Mouse (Mus musculus): ENCODE results near the gene Dnajc11. TPM values are rescaled to one million over a fixed set of nuclear protein-coding genes. Genes with fewer than 3 reads are reported as not detected.

Dnajc11 gene
- polyA plus RNA-seq, 1 experiment from 2014 or later: 89.8 TPM

DNA sequence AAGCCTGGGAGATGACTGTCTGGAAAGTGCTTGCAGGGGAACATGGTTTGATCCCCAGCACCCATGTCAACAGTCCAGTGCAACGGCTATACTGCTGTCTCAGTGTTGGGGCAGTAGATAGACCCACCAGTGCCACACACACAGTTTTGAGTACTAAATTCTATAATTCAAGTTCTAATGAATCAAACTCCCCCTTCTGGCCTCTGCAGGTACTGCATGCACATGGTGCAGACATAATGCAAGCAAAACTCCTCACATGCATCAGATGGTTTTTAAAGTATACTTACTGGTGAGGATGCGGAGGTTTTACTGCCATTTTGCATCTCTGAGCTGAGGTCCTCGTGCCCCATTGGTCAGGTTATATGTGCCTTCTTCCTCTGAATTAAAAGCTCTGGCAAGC, 42.0 kb downstream of the Dnajc11 start:
- Histone ChIP-seq H3K4me1 (no peaks in the 10 kb centered on the region), H3K27me3 (no peaks in the 10 kb centered on the region), H3K27ac (replicated peaks) (no peak overlapping the region), H3K9me3 (0 out of 2 replicates have a peak, but pooled peaks cover 3% of the 10 kb centered on the region), H3K36me3 (peaks cover 72% of the 10 kb centered on the region), H3K4me3 (no peak overlapping the region), H3K9ac (replicated peaks) (no peak overlapping the region), H3K4me2 (replicated peaks) (no peak overlapping the region)
- no peak for ATAC-seq (ENCODE audit: low FRiP score, low read depth)
- WGBS: 90% methylated on average over 3 of the region's 3 CpGs

DNA sequence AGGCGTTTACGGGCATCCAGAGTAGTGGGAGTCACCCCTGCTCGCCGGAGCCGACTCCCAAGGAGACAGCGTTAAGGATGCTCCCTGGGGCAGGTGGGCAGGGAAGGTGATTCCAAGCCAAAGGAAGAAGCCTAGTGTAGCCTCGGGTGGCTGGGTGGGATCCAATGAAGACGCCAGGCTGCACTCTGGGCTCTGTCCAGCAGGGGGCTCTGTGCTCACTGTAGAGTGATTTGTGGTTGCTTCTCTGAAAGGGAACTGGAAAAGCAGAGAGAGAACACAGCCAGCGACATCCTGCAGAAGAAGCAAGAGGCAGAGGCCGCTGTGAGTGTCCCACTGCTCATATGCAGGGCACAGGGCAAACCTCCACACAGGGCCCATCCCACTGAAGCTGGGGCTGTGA, 44.3 kb downstream of the Dnajc11 start:
- H3K4me2 ChIP-seq (replicated peaks): no peak overlapping the region
- H3K27me3 ChIP-seq: no peaks in the 10 kb centered on the region
- no peak overlapping the region for H3K4me3 ChIP-seq
- 0 out of 2 replicates have a peak, but pooled peaks cover 3% of the 10 kb centered on the region for H3K9me3 ChIP-seq
- ATAC-seq (ENCODE audit: low FRiP score, low read depth): peak; percentile 7; the same call in 1 of the 2 replicates
- H3K9ac ChIP-seq (replicated peaks): no peak overlapping the region
- WGBS: 47% methylated on average over 10 of the region's 10 CpGs
- H3K4me1 ChIP-seq: peaks cover 3% of the 10 kb centered on the region; the same call in 1 of the 2 replicates
- H3K36me3 ChIP-seq: peaks cover 81% of the 10 kb centered on the region
- H3K27ac ChIP-seq (replicated peaks): no peak overlapping the region

DNA sequence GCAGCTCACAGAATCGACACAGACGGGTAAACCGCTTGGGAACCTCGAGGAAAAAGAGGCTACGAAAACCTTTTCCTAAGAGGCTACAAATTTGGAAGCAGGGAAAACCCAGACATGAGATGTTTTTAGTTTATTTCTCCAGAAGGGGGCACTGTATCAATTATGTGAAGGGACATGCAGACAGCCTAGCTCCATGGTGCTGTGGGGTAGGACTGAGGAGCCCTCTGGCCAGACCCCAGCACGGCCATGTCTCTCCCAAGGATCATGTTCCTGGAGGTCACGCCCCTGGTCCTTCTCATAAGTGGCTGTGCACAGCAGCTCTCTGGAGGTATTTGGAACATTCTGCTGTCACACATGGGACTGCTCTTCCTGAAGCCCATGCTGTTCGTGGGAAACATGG, 47.2 kb downstream of the Dnajc11 start:
- WGBS: 77% methylated on average over 8 of the region's 8 CpGs
- no peak overlapping the region for H3K9ac ChIP-seq (replicated peaks)
- peaks cover 55% of the 10 kb centered on the region for H3K36me3 ChIP-seq
- peaks cover 3% of the 10 kb centered on the region; the same call in 1 of the 2 replicates for H3K4me1 ChIP-seq
- H3K9me3 ChIP-seq: no peaks in the 10 kb centered on the region
- no peak overlapping the region for H3K4me2 ChIP-seq (replicated peaks)
- no peak overlapping the region for H3K4me3 ChIP-seq
- ATAC-seq (ENCODE audit: low FRiP score, low read depth): no peak
- H3K27ac ChIP-seq (replicated peaks): no peak overlapping the region
- no peaks in the 10 kb centered on the region for H3K27me3 ChIP-seq

DNA sequence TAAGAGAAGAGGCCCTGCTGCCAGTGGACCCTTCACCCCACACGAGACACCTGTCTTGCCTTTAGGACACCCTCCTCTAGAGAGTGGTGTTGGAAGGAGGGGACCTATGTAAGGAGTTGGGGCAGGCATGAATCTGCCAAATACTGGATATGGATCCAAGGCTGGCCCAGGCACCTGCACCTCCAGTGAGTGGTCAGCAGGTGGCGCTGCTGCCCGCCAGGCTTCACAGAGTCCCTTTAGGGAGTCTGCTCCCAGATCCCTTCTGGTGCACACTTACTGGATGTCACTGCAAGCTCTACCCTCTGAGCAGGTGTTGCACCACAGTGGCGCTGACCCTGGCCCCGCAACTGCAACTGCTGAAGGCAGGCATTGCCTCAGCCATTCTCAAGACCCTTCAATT, 47.9 kb downstream of the Dnajc11 start:
- Histone ChIP-seq H3K27me3 (no peaks in the 10 kb centered on the region), H3K4me1 (peaks cover 5% of the 10 kb centered on the region; the same call in 1 of the 2 replicates), H3K4me2 (replicated peaks) (no peak overlapping the region), H3K9ac (replicated peaks) (no peak overlapping the region), H3K27ac (replicated peaks) (no peak overlapping the region), H3K36me3 (peaks cover 49% of the 10 kb centered on the region), H3K4me3 (no peak overlapping the region), H3K9me3 (no peaks in the 10 kb centered on the region)
- ATAC-seq (ENCODE audit: low FRiP score, low read depth): peak; percentile 70
- 12% methylated on average over 5 of the region's 5 CpGs for WGBS

DNA sequence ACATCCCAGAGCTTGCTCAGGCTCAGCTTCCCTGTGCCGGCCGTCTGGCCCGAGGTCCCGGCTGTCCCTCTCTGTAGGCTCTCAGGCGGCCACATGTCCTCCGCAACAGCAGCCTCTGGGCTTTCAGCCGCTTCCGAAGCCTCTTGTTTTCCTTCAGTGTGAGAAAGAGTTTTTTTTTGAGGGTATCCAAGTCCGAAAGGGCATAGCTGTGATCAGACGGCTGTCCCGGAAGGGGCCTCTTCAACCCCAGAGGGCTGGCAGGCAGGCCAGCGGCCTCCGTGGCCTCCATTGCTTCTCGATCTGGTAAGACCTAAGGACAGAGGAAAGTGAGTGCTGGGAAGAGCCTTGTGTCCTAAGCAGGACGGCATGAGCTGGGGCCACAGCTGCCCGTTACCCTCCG, 49.6 kb downstream of the Dnajc11 start:
- H3K9ac ChIP-seq (replicated peaks): no peak overlapping the region
- no peaks in the 10 kb centered on the region; the same call in 1 of the 2 replicates for H3K27me3 ChIP-seq
- H3K4me1 ChIP-seq: peaks cover 18% of the 10 kb centered on the region
- no peak for ATAC-seq (ENCODE audit: low FRiP score, low read depth)
- H3K4me3 ChIP-seq: no peak overlapping the region
- WGBS: 58% methylated on average over 17 of the region's 17 CpGs
- H3K4me2 ChIP-seq (replicated peaks): no peak overlapping the region
- H3K9me3 ChIP-seq: no peaks in the 10 kb centered on the region
- peaks cover 40% of the 10 kb centered on the region for H3K36me3 ChIP-seq
- no peak overlapping the region for H3K27ac ChIP-seq (replicated peaks)

DNA sequence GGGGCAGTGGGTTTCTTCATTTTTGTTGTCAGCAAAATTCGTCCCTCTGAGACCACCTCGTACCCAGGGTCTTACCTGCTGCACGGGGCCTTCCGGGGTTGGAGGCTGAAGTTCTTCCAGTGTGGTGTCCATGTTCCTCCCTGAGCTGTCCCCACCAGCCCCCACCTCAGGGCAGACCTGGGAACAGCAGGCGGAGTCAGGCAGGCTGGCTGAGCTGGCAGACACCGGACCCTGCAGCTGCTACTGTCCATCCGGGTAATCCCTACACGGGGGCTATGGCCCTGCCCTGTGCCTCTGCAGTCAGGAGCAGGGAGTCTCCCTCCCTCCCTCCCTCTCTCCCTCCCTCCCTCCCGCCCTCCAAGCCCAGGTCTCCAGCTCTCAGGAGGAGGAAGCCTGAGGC, 50.1 kb downstream of the Dnajc11 start:
- H3K4me3 ChIP-seq: no peak overlapping the region
- H3K4me1 ChIP-seq: peaks cover 21% of the 10 kb centered on the region
- WGBS: 25% methylated on average over 9 of the region's 9 CpGs
- H3K36me3 ChIP-seq: peaks cover 39% of the 10 kb centered on the region
- H3K4me2 ChIP-seq (replicated peaks): no peak overlapping the region
- no peaks in the 10 kb centered on the region; the same call in 1 of the 2 replicates for H3K27me3 ChIP-seq
- no peak overlapping the region; the same call in 1 of the 2 replicates for H3K27ac ChIP-seq (replicated peaks)
- H3K9ac ChIP-seq (replicated peaks): 0 out of 2 replicates have a peak overlapping the region, but pooled peaks have one; percentile 4
- no peaks in the 10 kb centered on the region for H3K9me3 ChIP-seq
- peak; percentile 17; the same call in 1 of the 2 replicates for ATAC-seq (ENCODE audit: low FRiP score, low read depth)

DNA sequence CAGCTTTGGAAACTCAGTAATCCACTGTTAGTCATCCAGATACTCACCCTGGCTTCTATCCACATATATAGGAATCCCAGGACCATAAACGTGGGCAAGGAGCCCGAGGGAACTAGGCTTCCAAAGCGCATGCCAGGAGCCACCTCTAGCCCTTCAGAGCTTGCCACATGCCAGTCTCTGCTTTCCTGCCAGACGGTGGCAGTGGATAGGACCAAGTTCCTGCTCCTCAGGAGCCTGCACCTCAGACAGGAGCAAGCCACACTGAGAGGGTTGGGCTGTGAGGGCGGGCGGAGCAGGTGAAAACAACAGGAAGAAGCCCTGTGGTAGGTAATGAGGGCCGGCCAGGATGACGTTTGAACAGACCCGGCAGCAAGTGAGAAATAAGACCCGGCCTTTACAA, 52.4 kb downstream of the Dnajc11 start:
- H3K4me1 ChIP-seq: peaks cover 27% of the 10 kb centered on the region
- H3K4me2 ChIP-seq (replicated peaks): no peak overlapping the region
- H3K9me3 ChIP-seq: no peaks in the 10 kb centered on the region
- WGBS: 52% methylated on average over 10 of the region's 10 CpGs
- no peak for ATAC-seq (ENCODE audit: low FRiP score, low read depth)
- H3K27ac ChIP-seq (replicated peaks): no peak overlapping the region
- H3K9ac ChIP-seq (replicated peaks): no peak overlapping the region
- no peaks in the 10 kb centered on the region; the same call in 1 of the 2 replicates for H3K27me3 ChIP-seq
- H3K36me3 ChIP-seq: peaks cover 27% of the 10 kb centered on the region
- H3K4me3 ChIP-seq: no peak overlapping the region

DNA sequence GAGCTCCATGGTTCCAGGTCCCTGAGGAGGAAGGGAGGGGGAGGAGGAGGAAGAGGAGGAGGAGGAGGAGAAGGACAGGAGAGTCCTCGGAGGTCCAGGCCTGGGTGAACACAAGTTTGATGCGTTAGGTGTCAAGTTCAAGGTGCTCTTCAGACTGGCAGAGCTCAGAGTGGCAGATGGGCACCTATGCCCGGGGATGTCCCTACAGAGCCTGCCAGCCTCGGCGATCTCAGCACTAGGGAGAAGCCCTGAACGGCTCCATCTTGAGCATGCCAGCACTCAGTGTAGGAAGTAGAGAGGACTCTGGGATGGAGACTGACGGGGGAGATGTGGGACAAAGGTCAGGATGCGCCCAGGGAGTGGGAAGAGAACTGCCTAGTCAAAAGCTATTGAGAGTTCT, 53.2 kb downstream of the Dnajc11 start:
- 71% methylated on average over 8 of the region's 8 CpGs for WGBS
- Histone ChIP-seq H3K27me3 (no peaks in the 10 kb centered on the region; the same call in 1 of the 2 replicates), H3K9ac (replicated peaks) (no peak overlapping the region; the same call in 1 of the 2 replicates), H3K4me1 (peaks cover 24% of the 10 kb centered on the region), H3K27ac (replicated peaks) (no peak overlapping the region), H3K9me3 (no peaks in the 10 kb centered on the region), H3K36me3 (peaks cover 31% of the 10 kb centered on the region), H3K4me3 (no peak overlapping the region), H3K4me2 (replicated peaks) (no peak overlapping the region)
- no peak for ATAC-seq (ENCODE audit: low FRiP score, low read depth)

DNA sequence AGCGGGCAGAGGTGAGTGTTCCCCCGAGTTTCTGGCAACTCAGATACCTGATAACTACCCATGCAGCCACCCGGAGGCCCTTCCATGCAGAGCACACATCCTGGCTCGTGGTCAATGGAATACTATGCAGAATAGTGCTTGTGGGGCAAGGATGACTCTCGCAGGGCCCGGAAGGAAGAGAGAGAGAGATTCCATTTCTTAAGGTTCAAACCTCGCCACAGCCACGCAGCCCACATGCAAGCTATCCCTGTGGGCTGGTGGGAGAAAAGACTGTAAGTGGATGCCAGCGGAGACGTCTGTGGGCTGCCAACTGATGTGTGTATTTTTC, 54.5 kb downstream of the Dnajc11 start:
- peak overlapping the region; percentile 84 for H3K4me2 ChIP-seq (replicated peaks)
- WGBS: 35% methylated on average over 10 of the region's 10 CpGs
- 0 out of 2 replicates have a peak overlapping the region, but pooled peaks have one; percentile 68 for H3K27ac ChIP-seq (replicated peaks)
- peaks cover 30% of the 10 kb centered on the region for H3K36me3 ChIP-seq
- ATAC-seq (ENCODE audit: low FRiP score, low read depth): no peak
- no peaks in the 10 kb centered on the region; the same call in 1 of the 2 replicates for H3K27me3 ChIP-seq
- peak overlapping the region; percentile 90 for H3K4me3 ChIP-seq
- peak overlapping the region; percentile 96 for H3K9ac ChIP-seq (replicated peaks)
- no peaks in the 10 kb centered on the region for H3K9me3 ChIP-seq
- peaks cover 24% of the 10 kb centered on the region for H3K4me1 ChIP-seq

DNA sequence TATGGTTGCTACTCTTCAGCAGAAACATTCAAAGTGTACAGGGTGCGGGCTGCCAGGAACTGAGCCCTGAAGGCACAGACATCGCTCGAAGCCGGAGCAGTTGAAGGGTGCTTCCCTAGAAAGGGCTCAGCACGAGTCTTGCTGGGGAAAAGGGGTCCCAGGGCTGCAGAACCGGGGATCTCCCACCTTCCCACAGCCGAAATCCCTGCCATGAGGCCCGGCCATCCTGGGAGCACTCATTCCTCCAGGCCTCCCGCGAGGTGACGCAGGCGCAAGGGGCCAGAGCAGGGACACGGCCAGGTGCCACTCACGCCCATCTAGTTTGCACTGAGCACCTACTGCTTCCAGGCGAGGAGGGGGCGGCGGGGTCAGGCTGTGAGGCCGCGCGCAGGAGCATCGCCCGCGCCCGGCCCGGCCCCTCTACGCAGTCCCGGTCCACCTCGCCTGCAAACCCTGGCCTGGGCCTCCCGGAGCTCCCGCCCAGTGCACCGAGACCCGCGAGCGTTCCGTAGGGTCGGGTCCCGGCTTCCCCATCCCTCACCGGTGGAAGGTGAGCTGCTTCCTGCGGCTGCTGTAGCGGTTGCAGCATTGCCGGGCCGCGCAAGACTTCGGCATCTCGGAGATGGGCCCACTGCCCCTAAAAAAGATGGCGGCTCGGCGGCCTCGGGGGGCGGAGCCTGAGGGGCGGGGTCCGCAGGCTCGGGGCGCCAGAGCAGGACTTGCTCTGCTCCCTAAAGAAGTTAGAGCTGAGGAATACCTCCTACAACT, 55.0 kb downstream of the Dnajc11 start, which contains the start of gene Thap3:
Gene Thap3 (minus strand): TSS at position 656 of the 768 bp plus-strand sequence.
- peak within 1 kb of the TSS; percentile 96 for H3K9ac ChIP-seq (replicated peaks)
- H3K27ac ChIP-seq (replicated peaks): peak within 1 kb of the TSS; percentile 68
- no peaks in the 10 kb centered on the region for H3K9me3 ChIP-seq
- 1% methylated on average over 54 of the region's 54 CpGs for WGBS
- peaks cover 28% of the 10 kb centered on the region for H3K4me1 ChIP-seq
- ATAC-seq (ENCODE audit: low FRiP score, low read depth): peak; percentile 76
- peak within 1 kb of the TSS; percentile 90 for H3K4me3 ChIP-seq
- peak within 1 kb of the TSS; percentile 84 for H3K4me2 ChIP-seq (replicated peaks)
- H3K27me3 ChIP-seq: no peaks in the 10 kb centered on the region; the same call in 1 of the 2 replicates
- H3K36me3 ChIP-seq: peaks cover 28% of the 10 kb centered on the region

DNA sequence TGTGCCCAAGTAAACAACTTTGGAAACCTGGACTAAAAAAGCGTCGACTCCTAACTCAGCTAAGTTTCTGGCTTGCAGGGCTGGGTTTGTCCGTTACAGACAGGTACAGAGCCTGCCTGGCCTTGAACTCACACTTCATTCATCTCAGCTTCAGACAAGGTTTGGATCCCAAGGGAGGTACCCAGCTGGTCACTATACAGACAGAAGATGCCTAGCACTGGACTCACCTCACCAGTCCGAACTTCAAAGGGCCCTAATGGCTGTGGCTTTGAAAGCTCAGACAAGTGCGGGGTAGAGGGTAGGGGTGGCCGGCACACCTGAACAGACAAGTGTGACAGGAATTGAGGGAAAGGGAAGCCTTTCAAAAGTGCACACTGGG, 55.6 kb downstream of the Dnajc11 start:
- Histone ChIP-seq H3K27ac (replicated peaks) (peak overlapping the region; percentile 68), H3K9ac (replicated peaks) (peak overlapping the region; percentile 96), H3K4me3 (peak overlapping the region; percentile 90), H3K9me3 (no peaks in the 10 kb centered on the region), H3K27me3 (no peaks in the 10 kb centered on the region; the same call in 1 of the 2 replicates), H3K36me3 (peaks cover 28% of the 10 kb centered on the region), H3K4me1 (peaks cover 34% of the 10 kb centered on the region), H3K4me2 (replicated peaks) (peak overlapping the region; percentile 84)
- ATAC-seq (ENCODE audit: low FRiP score, low read depth): peak; percentile 16; the same call in 1 of the 2 replicates
- 34% methylated on average over 6 of the region's 6 CpGs for WGBS

DNA sequence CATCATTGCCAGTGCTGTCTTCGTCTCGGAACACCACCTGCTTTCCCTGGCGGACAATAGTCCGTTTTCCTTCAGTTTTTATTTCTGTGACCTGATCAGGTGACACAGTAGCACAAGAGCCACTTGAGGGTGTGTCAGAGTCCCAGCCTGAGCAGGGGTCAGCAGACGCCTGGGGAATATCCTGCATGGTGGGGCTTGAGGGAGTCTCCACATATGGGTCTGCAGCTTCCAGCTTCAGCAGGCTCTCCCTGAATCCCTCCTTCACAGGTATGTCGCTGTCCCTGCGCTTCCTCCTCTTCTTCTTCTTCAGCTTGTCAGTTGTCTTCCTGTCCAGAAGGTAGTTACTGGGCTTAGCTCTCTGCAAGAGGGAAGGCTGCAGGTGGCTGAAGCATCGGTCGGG, 58.6 kb downstream of the Dnajc11 start:
- Histone ChIP-seq H3K4me3 (no peak overlapping the region), H3K27ac (replicated peaks) (no peak overlapping the region), H3K27me3 (no peaks in the 10 kb centered on the region; the same call in 1 of the 2 replicates), H3K9ac (replicated peaks) (no peak overlapping the region), H3K4me2 (replicated peaks) (no peak overlapping the region), H3K9me3 (no peaks in the 10 kb centered on the region), H3K36me3 (peaks cover 28% of the 10 kb centered on the region), H3K4me1 (peaks cover 30% of the 10 kb centered on the region)
- no peak for ATAC-seq (ENCODE audit: low FRiP score, low read depth)
- WGBS: 92% methylated on average over 9 of the region's 9 CpGs

Data from midbrain, embryonic 12.5 days (tissue).